Mouse (Mus musculus): ENCODE data around the gene Jade1. TPM values are rescaled to one million over a fixed set of nuclear protein-coding genes. Genes with fewer than 3 reads are reported as not detected.

The Jade1 gene
- polyA plus RNA-seq, 1 experiment from 2014 or later: 20.9 TPM

DNA sequence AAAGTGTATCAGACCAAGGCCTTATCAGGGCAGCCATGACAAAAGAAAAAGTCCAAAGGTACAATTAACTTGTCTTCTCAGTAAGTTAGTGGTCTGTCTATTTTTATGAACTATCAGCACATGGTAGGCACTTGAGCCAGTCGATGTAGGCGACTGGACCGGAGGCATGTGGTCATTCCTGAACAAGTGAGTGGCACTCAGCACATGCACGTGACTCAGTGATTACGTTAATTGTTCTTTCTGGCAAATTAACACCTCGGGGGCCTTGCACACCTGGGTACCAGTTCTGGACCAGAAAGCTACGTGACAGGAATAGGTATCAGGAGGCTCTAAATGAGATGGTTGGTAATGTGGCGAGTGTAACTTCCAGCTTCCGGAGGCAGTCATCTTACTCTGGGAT lies 51.5 kb downstream of the Jade1 start:
- ATAC-seq (ENCODE audit: low FRiP score): no peak
- Histone ChIP-seq H3K9me3 (no peaks in the 10 kb centered on the region), H3K9ac (no peak overlapping the region), H3K4me1 (peaks cover 21% of the 10 kb centered on the region), H3K27ac (no peak overlapping the region), H3K4me2 (no peak overlapping the region), H3K27me3 (no peaks in the 10 kb centered on the region), H3K36me3 (replicated peaks) (peaks cover 61% of the 10 kb centered on the region), H3K4me3 (replicated peaks) (no peak overlapping the region)
- 86% methylated on average over 9 of the region's 9 CpGs for WGBS

DNA sequence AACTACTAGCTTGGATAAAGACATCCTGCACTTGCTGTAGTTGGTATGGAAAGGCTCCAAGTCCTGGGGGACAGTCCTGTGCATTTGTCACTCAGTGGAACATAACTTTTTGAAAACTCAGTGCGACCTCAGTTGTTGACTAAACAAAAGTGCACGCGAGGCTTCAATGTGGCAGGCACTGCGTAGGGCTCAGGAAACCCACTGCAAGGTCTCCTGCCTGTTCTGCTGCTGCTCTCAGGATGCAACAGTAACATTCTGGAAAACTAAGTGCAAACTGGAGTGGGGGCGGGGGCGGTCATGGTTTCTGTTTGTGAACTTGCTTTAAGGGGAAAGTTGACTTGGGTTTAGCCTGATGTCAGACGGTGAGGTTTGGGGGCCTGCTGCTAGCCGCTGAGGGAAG lies 51.9 kb downstream of the Jade1 start:
- Histone ChIP-seq H3K4me1 (peaks cover 21% of the 10 kb centered on the region), H3K36me3 (replicated peaks) (peaks cover 63% of the 10 kb centered on the region), H3K4me2 (no peak overlapping the region), H3K9ac (no peak overlapping the region), H3K27me3 (no peaks in the 10 kb centered on the region), H3K9me3 (no peaks in the 10 kb centered on the region), H3K4me3 (replicated peaks) (no peak overlapping the region), H3K27ac (no peak overlapping the region)
- 93% methylated on average over 8 of the region's 8 CpGs for WGBS
- ATAC-seq (ENCODE audit: low FRiP score): no peak

DNA sequence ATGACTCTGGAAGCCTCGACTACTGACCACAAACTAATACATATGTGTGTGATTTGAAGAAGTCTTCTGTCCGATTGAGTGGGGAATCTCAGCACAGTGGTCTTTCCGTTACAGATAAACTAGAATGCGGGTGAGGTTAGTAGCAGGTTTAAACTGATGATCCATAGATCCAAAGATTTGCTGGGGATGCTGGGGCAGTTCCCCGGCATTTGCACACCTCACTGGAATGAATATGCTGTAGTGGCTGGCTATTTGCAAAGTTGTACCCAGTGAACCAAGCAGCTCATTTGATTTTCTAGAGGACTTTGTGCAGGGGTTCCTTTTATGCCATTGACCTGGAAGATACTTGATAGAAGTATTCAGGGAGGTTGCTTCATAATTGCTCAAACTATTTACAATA lies 53.5 kb downstream of the Jade1 start:
- ATAC-seq (ENCODE audit: low FRiP score): no peak
- 93% methylated on average over 5 of the region's 5 CpGs for WGBS
- peaks cover 78% of the 10 kb centered on the region for H3K36me3 ChIP-seq (replicated peaks)

DNA sequence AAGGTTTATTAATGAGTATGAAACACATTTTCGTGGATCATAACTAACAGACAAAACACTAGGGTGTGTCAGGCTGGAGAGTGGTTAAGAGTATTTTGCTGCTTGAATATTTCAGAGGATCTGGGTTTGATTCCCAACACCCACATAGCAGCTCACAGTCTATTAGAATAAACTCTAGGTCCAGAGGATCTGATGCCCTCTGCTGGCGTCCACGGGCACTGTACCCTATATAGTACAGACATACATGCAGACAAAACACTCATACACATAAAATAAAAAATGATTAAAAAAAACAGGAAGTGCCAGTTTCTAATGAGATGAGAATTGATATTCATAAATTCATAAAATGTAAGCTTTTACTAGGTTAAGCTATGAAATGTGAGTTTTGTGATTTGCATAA lies 56.7 kb downstream of the Jade1 start:
- Histone ChIP-seq H3K27me3 (no peaks in the 10 kb centered on the region), H3K27ac (no peak overlapping the region), H3K9ac (no peak overlapping the region), H3K9me3 (no peaks in the 10 kb centered on the region), H3K4me2 (no peak overlapping the region), H3K36me3 (replicated peaks) (peaks cover 60% of the 10 kb centered on the region), H3K4me3 (replicated peaks) (no peak overlapping the region), H3K4me1 (no peaks in the 10 kb centered on the region)
- WGBS: 93% methylated on average over 3 of the region's 3 CpGs
- no peak for ATAC-seq (ENCODE audit: low FRiP score)

More for the DNA sequence above, 53.5 kb downstream of the Jade1 start:
- Histone ChIP-seq H3K9me3 (no peaks in the 10 kb centered on the region), H3K27ac (no peak overlapping the region), H3K4me2 (no peak overlapping the region), H3K4me1 (peaks cover 6% of the 10 kb centered on the region), H3K4me3 (replicated peaks) (no peak overlapping the region), H3K9ac (no peak overlapping the region), H3K27me3 (no peaks in the 10 kb centered on the region)

DNA sequence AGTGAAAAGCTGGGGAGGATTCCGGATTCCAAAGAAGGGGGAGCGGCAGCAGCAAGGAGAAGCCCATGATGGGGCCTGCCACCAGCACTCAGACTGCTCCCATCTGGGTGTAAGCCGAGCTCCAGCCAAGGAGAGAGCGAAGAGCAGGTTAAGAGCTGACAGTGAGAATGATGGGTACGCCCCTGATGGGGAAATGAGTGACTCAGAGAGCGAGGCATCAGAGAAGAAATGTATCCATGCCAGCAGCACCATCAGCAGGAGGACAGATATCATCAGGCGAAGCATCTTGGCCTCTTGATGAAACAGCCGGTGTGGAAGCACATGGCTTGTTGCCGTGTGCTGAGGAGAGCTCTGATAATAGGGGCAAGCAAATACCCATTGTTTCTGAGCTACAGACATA lies 58.2 kb downstream of the Jade1 start:
- no peak overlapping the region for H3K4me3 ChIP-seq (replicated peaks)
- no peak overlapping the region for H3K9ac ChIP-seq
- no peak for ATAC-seq (ENCODE audit: low FRiP score)
- H3K36me3 ChIP-seq (replicated peaks): peaks cover 55% of the 10 kb centered on the region
- no peaks in the 10 kb centered on the region for H3K27me3 ChIP-seq
- no peaks in the 10 kb centered on the region for H3K4me1 ChIP-seq
- WGBS: 91% methylated on average over 9 of the region's 9 CpGs
- H3K27ac ChIP-seq: no peak overlapping the region
- no peak overlapping the region for H3K4me2 ChIP-seq
- no peaks in the 10 kb centered on the region for H3K9me3 ChIP-seq

DNA sequence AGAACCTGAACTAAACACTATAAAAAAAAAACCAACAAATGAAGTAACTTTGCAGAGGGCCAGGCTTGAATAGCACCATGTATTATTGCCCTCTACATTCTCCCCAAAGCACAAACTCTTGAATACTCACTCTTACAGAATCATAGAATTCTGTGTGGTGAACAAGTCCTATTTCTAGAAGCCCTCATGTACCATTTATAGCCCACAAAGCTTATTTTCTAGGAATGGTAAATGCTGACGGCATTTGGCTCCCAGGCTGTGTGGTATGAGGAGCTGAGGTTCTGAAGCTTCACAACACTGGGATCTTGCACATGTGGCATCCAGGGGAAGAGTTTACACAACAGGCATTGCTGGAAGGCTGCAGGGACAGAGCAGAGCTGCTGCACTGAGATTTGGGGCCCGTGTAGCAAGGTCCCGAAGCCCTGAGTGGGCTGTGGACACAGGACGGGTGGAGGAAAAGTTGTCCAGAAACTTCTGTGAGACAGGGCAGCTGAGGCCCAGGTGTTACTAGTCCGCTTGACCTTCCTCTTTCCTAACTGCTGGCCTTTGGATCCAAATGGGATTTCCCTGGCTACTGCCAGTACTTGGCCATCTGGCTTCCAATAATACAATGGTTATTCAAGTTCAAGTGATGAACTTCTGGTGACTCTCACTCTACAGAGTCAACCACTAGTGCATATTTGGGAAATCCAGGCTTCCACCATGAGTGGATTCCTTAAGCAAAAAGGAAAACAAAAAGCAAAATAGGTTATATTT lies 58.9 kb downstream of the Jade1 start:
- WGBS: 90% methylated on average over 5 of the region's 5 CpGs
- Histone ChIP-seq H3K9ac (no peak overlapping the region), H3K4me2 (no peak overlapping the region), H3K9me3 (no peaks in the 10 kb centered on the region), H3K27ac (no peak overlapping the region), H3K27me3 (no peaks in the 10 kb centered on the region), H3K36me3 (replicated peaks) (peaks cover 51% of the 10 kb centered on the region), H3K4me1 (no peaks in the 10 kb centered on the region), H3K4me3 (replicated peaks) (no peak overlapping the region)
- ATAC-seq (ENCODE audit: low FRiP score): no peak

DNA sequence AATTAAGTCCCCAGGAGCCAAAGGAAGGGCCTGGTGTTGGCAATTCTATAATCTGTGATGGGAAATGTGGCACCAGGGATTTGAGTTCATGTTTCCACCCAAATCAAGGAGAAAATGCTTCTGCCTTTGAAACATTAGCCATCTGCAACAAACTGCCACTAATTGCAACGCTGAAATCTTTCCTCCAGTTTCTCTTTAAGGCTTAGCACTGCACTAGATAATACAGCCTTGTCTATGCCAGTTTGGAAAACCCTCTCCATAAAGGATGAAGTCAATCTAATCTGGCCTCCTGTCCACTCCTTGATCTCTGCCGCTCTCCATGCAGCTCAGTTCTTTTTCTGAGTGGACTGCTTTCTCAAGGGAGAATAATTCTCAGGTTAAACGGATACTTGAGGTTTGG lies 62.5 kb downstream of the Jade1 start:
- H3K4me2 ChIP-seq: no peak overlapping the region
- no peak for ATAC-seq (ENCODE audit: low FRiP score)
- H3K4me1 ChIP-seq: no peaks in the 10 kb centered on the region
- no peaks in the 10 kb centered on the region for H3K9me3 ChIP-seq
- H3K36me3 ChIP-seq (replicated peaks): peaks cover 17% of the 10 kb centered on the region
- H3K4me3 ChIP-seq (replicated peaks): no peak overlapping the region
- no peak overlapping the region for H3K27ac ChIP-seq
- no peak overlapping the region for H3K9ac ChIP-seq
- no peaks in the 10 kb centered on the region for H3K27me3 ChIP-seq
- 67% methylated on average over 3 of the region's 3 CpGs for WGBS

DNA sequence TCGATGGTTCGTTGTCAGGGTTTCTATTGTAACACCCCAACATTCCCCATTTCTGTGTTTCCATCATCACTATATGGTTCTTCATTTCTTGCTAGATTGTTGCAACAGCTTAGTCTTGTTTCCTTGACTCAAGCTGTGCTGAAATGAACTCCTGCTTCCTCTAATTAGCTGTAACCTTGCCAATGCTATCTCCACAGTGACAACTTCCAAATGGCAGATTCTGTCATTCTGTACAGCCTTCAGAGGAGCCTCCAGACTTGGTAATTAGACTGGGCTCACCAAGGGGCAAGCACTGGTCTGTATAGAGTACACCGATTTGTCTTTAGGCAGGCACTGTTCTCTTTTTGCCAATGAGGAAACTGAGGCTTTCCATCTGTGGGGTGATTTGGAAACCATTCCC lies 63.0 kb downstream of the Jade1 start:
- H3K9me3 ChIP-seq: no peaks in the 10 kb centered on the region
- no peaks in the 10 kb centered on the region for H3K27me3 ChIP-seq
- H3K4me1 ChIP-seq: no peaks in the 10 kb centered on the region
- no peak overlapping the region for H3K4me3 ChIP-seq (replicated peaks)
- H3K9ac ChIP-seq: no peak overlapping the region
- WGBS: 70% methylated on average over 3 of the region's 3 CpGs
- no peak; the same call in 1 of the 2 replicates for ATAC-seq (ENCODE audit: low FRiP score)
- H3K36me3 ChIP-seq (replicated peaks): peaks cover 13% of the 10 kb centered on the region
- H3K4me2 ChIP-seq: no peak overlapping the region
- no peak overlapping the region for H3K27ac ChIP-seq

DNA sequence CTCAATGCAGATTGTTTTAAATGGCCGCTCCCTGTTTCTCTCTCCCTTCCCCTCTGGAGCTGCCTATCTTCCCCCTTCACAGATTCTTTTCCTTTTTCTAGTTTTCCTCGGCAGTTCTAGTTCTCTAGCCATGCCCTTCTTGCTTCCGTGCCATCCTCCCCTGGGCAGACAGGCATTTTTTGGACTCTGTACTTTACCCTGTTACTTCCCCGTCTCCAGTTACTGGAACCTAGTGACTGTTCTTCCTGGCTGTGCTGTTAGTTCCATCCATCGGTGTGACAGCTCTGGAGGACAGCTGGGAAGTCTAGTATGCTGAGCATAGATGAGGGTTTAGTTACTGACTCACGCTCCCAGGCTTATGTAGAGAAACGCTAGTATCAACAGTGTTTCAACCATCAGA lies 65.4 kb downstream of the Jade1 start:
- H3K4me1 ChIP-seq: no peaks in the 10 kb centered on the region
- no peaks in the 10 kb centered on the region for H3K36me3 ChIP-seq (replicated peaks)
- WGBS: 85% methylated on average over 7 of the region's 7 CpGs
- H3K4me3 ChIP-seq (replicated peaks): no peak overlapping the region
- H3K9ac ChIP-seq: no peak overlapping the region
- no peak overlapping the region for H3K27ac ChIP-seq
- ATAC-seq (ENCODE audit: low FRiP score): no peak
- H3K27me3 ChIP-seq: no peaks in the 10 kb centered on the region
- no peaks in the 10 kb centered on the region for H3K9me3 ChIP-seq
- H3K4me2 ChIP-seq: no peak overlapping the region

DNA sequence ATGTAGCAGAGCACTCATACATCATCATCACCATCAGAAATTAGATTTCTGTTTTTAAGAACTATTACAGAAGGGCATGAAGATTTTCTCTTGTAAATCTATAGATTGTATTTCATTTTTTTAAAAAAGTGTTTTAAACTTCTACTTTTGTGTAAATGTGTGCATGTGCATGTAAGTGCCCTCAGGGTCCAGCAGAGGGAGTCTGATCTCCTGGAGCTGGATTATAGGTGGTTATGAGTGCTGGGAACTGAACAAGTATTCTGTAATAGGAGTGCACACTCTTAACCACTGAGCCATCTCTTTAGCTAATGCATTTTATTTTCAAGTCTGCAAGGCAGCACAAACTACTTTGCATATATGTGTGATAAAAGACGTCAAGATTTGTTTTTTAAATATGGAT lies 100.1 kb downstream of the Jade1 start:
- Histone ChIP-seq H3K27me3 (no peaks in the 10 kb centered on the region), H3K4me2 (no peak overlapping the region), H3K36me3 (replicated peaks) (peaks cover 20% of the 10 kb centered on the region), H3K4me1 (no peaks in the 10 kb centered on the region), H3K9me3 (no peaks in the 10 kb centered on the region), H3K9ac (no peak overlapping the region), H3K27ac (no peak overlapping the region), H3K4me3 (replicated peaks) (no peak overlapping the region)
- no peak for ATAC-seq (ENCODE audit: low FRiP score)
- 86% methylated on average over 1 of the region's 1 CpGs for WGBS

Other genes with a start within 250 kb of the Jade1 start
- 24.5 and 31.7 TPM in 2 replicates for gene Sclt1, start 186.8 kb downstream of the Jade1 start, polyA plus RNA-seq (2016; fragmentation: Nextera tagmentation; extraction: Ambion mirVana)
- 20.2 and 20.3 TPM in 2 replicates for gene D3Ertd751e, start 186.9 kb downstream of the Jade1 start, polyA plus RNA-seq (2016; fragmentation: Nextera tagmentation; extraction: Ambion mirVana)

All from forebrain, embryonic 12.5 days (tissue).